Mouse (Mus musculus) heart, embryonic 15.5 days (tissue): ENCODE data around the gene Nrl. TPM values are rescaled to one million over a fixed set of nuclear protein-coding genes. Genes with fewer than 3 reads are reported as not detected.

Experiments
- ATAC-seq: fragments of 200-750 bp; cut with Nextera tagmentation; replicated peaks from 2 replicates; pipeline ENCODE4 v1.8.0; 2017; ENCODE audit warnings: low read depth, moderate TSS enrichment; ENCODE audit not compliant: insufficient number of reproducible peaks, insufficient read depth, low FRiP score
- H3K27ac ChIP-seq: fragments of 300-500 bp; sonication (generic); 2 replicates; pipeline ENCODE4 v1.5.1; 2015; ENCODE audit warnings: mild to moderate bottlenecking, inconsistent platforms
- H3K27me3 ChIP-seq: fragments of 300-500 bp; sonication (generic); 2 replicates; pipeline ENCODE4 v1.6.1; 2015; ENCODE audit warnings: inconsistent platforms
- H3K36me3 ChIP-seq: fragments of 300-500 bp; sonication (generic); 2 replicates; pipeline ENCODE4 v1.6.1; 2015; ENCODE audit warnings: mild to moderate bottlenecking, inconsistent platforms
- H3K4me1 ChIP-seq: fragments of 300-500 bp; sonication (generic); replicated peaks from 2 replicates; pipeline ENCODE4 v1.6.1; 2015; ENCODE audit warnings: inconsistent platforms
- H3K4me2 ChIP-seq: fragments of 300-500 bp; sonication (generic); 2 replicates; pipeline ENCODE4 v1.6.1; 2015; ENCODE audit warnings: inconsistent platforms, mild to moderate bottlenecking, moderate library complexity
- H3K4me3 ChIP-seq: fragments of 300-500 bp; sonication (generic); 2 replicates; pipeline ENCODE4 v1.5.1; 2015; ENCODE audit warnings: mild to moderate bottlenecking, inconsistent platforms
- H3K9ac ChIP-seq: fragments of 300-500 bp; sonication (generic); 2 replicates; pipeline ENCODE4 v1.6.1; 2015; ENCODE audit warnings: mild to moderate bottlenecking, inconsistent platforms
- H3K9me3 ChIP-seq: fragments of 300-500 bp; sonication (generic); replicated peaks from 2 replicates; pipeline ENCODE4 v1.6.1; 2016; ENCODE audit warnings: inconsistent platforms
- WGBS: fragments of 180-500 bp; shearing (Covaris S2); methylation state at CpG from one replicate; pipeline ENCODE4 v1.1.7; 2015; ENCODE audit warnings: mixed read lengths; 5-methylcytosine and 5-hydroxymethylcytosine counted together
- polyA plus RNA-seq: library from polyadenylated mRNA; unstranded; fragments of >200 nt; fragmentation: Nextera tagmentation; extraction: Ambion mirVana; gene quantifications from 2 replicates; pipeline ENCODE4 v1.2.1, GENCODE M21; 2015

Gene Nrl
- polyA plus RNA-seq, 1 experiment from 2014 or later = not detected

GRCm38 (mm10) chr14:55479629-55480028 lies 45.2 kb downstream of the Nrl start:
- WGBS = 85% methylated on average over 10 of the region's 10 CpGs
- Histone ChIP-seq H3K27me3 (no peaks in the 10 kb centered on the region), H3K9ac (no peak overlapping the region), H3K4me1 (peaks cover 13% of the 10 kb centered on the region), H3K4me2 (peak overlapping the region; percentile 81; the same call in 1 of the 2 replicates), H3K27ac (no peak overlapping the region), H3K4me3 (no peak overlapping the region), H3K36me3 (peaks cover 10% of the 10 kb centered on the region; the same call in 1 of the 2 replicates), H3K9me3 (no peaks in the 10 kb centered on the region)
- ATAC-seq = no peak

DNA sequence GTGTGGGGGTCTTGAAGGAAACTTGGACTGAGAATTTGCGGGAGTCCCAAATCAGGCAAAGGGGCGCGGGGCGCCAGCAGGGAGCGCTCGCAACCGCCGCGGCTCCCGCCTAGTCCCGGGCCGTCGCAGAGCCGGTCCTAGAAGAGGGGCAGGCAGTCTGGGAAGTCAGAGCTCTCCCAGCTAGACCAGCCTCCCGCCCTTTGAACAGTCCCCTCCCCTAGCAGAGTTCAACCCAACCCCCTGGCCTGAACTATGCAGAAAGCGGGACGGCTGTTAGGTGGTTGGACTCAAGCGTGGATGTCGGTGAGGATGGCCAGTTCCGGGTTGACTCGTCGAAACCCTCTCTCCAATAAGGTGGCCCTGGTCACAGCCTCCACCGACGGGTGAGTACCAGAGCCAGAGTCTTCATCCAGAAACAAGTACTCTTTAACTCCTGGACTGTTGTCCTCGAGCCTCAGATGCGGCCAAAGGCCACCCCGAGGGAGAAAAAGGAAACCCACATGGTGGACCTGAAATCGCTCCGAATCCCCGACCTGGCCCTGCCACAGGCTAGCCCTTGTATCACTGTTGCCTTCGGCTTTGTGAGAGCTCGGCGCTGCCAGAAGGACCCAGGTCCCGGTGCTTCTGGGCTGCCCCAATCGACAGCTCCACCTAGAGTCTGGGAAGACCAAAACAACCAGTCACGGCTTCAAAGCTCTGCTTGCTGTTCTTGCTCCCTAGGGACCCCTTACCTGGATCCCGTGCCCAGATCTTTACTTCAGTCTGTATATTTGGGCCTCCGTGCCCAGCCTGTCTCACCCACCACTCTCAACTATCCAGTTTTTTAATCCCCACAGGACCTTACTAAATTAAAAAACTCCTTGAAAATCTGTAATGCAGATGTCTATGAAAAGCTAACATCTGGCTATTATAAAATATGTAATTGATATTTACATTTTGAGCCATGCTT lies 45.9 kb downstream of the Nrl start, which contains the start of gene Dhrs4:
Gene Dhrs4, plus strand, starts transcription at position 108 of the 949 bp plus-strand sequence.
- WGBS = under 1% methylated on average over 38 of the region's 38 CpGs
- H3K4me1 ChIP-seq = peaks cover 13% of the 10 kb centered on the region
- H3K36me3 ChIP-seq = peaks cover 10% of the 10 kb centered on the region; the same call in 1 of the 2 replicates
- H3K4me3 ChIP-seq = peak within 1 kb of the TSS; percentile 80
- H3K27me3 ChIP-seq = no peaks in the 10 kb centered on the region
- peak within 1 kb of the TSS; percentile 89 for H3K27ac ChIP-seq
- H3K9ac ChIP-seq = peak within 1 kb of the TSS; percentile 74
- H3K9me3 ChIP-seq = no peaks in the 10 kb centered on the region
- peak; percentile 95 for ATAC-seq
- peak within 1 kb of the TSS; percentile 81 for H3K4me2 ChIP-seq

- Histone ChIP-seq H3K4me3 (no peak overlapping the region), H3K4me1 (peaks cover 13% of the 10 kb centered on the region), H3K9me3 (no peaks in the 10 kb centered on the region), H3K36me3 (peaks cover 10% of the 10 kb centered on the region; the same call in 1 of the 2 replicates), H3K27ac (no peak overlapping the region), H3K27me3 (no peaks in the 10 kb centered on the region), H3K9ac (0 out of 2 replicates have a peak overlapping the region, but pooled peaks have one; percentile 74), H3K4me2 (peak overlapping the region; percentile 81; the same call in 1 of the 2 replicates)
- WGBS = 59% methylated on average over 5 of the region's 5 CpGs
- ATAC-seq = no peak
Observed at GRCm38 (mm10) chr14:55477829-55478228, 47.0 kb downstream of the Nrl start.

- WGBS = 100% methylated on average over 1 of the region's 1 CpGs
- no peaks in the 10 kb centered on the region for H3K9me3 ChIP-seq
Observed at GRCm38 (mm10) chr14:55477421-55477820, 47.4 kb downstream of the Nrl start.

GRCm38 (mm10) chr14:55475654-55476053 lies 49.1 kb downstream of the Nrl start:
- Histone ChIP-seq H3K9me3 (no peaks in the 10 kb centered on the region), H3K4me3 (no peak overlapping the region), H3K9ac (no peak overlapping the region), H3K27me3 (no peaks in the 10 kb centered on the region), H3K4me1 (peaks cover 17% of the 10 kb centered on the region), H3K36me3 (peaks cover 1% of the 10 kb centered on the region; the same call in 1 of the 2 replicates), H3K4me2 (no peak overlapping the region), H3K27ac (no peak overlapping the region)
- no peak for ATAC-seq
- WGBS = 50% methylated on average over 2 of the region's 2 CpGs

More at GRCm38 (mm10) chr14:55477421-55477820, 47.4 kb downstream of the Nrl start:
- no peak overlapping the region for H3K27ac ChIP-seq
- ATAC-seq = no peak
- H3K4me1 ChIP-seq = peaks cover 13% of the 10 kb centered on the region
- no peak overlapping the region for H3K4me2 ChIP-seq
- H3K27me3 ChIP-seq = no peaks in the 10 kb centered on the region
- peaks cover 10% of the 10 kb centered on the region; the same call in 1 of the 2 replicates for H3K36me3 ChIP-seq
- no peak overlapping the region for H3K4me3 ChIP-seq
- H3K9ac ChIP-seq = no peak overlapping the region

DNA sequence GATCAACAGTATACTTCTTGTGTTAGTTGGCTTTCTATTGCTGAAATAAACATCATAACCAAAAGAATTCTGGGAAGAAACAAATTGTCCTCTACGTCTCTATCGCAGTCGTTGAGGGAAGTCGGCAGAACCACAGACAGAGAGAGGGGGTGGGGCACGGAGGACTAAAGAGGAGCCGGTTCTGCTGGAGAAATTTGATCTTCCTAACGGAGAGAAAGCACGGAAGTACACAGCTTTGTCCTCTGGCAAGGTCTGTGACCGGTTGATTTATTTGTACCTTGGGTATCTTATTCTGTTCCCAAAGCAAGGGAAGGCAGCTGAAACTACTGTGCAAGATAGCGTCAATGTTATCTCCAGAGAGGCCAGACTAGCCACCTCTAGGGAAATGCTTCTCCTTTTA lies 54.0 kb downstream of the Nrl start:
- no peaks in the 10 kb centered on the region for H3K27me3 ChIP-seq
- no peaks in the 10 kb centered on the region for H3K9me3 ChIP-seq
- H3K4me3 ChIP-seq = no peak overlapping the region
- peaks cover 10% of the 10 kb centered on the region; the same call in 1 of the 2 replicates for H3K4me1 ChIP-seq
- WGBS = 7% methylated on average over 10 of the region's 10 CpGs
- no peak overlapping the region for H3K9ac ChIP-seq
- no peaks in the 10 kb centered on the region for H3K36me3 ChIP-seq
- no peak overlapping the region for H3K27ac ChIP-seq
- no peak for ATAC-seq
- H3K4me2 ChIP-seq = peak overlapping the region; percentile 28; the same call in 1 of the 2 replicates

- Histone ChIP-seq H3K4me2 (no peak overlapping the region), H3K36me3 (no peaks in the 10 kb centered on the region), H3K27ac (no peak overlapping the region), H3K4me3 (no peak overlapping the region), H3K27me3 (no peaks in the 10 kb centered on the region), H3K9me3 (no peaks in the 10 kb centered on the region), H3K4me1 (peaks cover 10% of the 10 kb centered on the region; the same call in 1 of the 2 replicates), H3K9ac (no peak overlapping the region)
- ATAC-seq = no peak
- WGBS = 81% methylated on average over 6 of the region's 6 CpGs
Observed at GRCm38 (mm10) chr14:55469821-55470220, 55.0 kb downstream of the Nrl start.

- peaks cover 10% of the 10 kb centered on the region; the same call in 1 of the 2 replicates for H3K4me1 ChIP-seq
- no peak overlapping the region for H3K27ac ChIP-seq
- no peaks in the 10 kb centered on the region for H3K36me3 ChIP-seq
- no peak overlapping the region for H3K9ac ChIP-seq
- 61% methylated on average over 2 of the region's 2 CpGs for WGBS
- ATAC-seq = no peak
- H3K4me3 ChIP-seq = no peak overlapping the region
- no peaks in the 10 kb centered on the region for H3K27me3 ChIP-seq
- H3K4me2 ChIP-seq = no peak overlapping the region
- no peaks in the 10 kb centered on the region for H3K9me3 ChIP-seq
Observed at GRCm38 (mm10) chr14:55469041-55469440, 55.7 kb downstream of the Nrl start.

Other genes with a start within 250 kb of the Nrl start
- gene Dhrs4, start 46.2 kb downstream of the Nrl start, polyA plus RNA-seq = 60.7 and 69.5 TPM in 2 replicates
- gene Carmil3, start 34.3 kb downstream of the Nrl start, polyA plus RNA-seq = 1.1 and 1.8 TPM in 2 replicates
- gene Cpne6, start 14.5 kb downstream of the Nrl start, polyA plus RNA-seq = 0.30 and 0.34 TPM in 2 replicates
- 34.2 and 42.5 TPM in 2 replicates for gene Pck2, start 15.3 kb upstream of the Nrl start, polyA plus RNA-seq
- 66.2 and 70.2 TPM in 2 replicates for gene Dcaf11, start 35.0 kb upstream of the Nrl start, polyA plus RNA-seq
- 0.82 TPM in 1 of 2 replicates, not detected in the other for gene A730061H03Rik, start 35.4 kb upstream of the Nrl start, polyA plus RNA-seq
- 80.5 and 81.7 TPM in 2 replicates for gene Fitm1, start 50.6 kb upstream of the Nrl start, polyA plus RNA-seq
- gene Psme1, start 53.1 kb upstream of the Nrl start, polyA plus RNA-seq = 206 and 216 TPM in 2 replicates
- gene Emc9, start 60.3 kb upstream of the Nrl start, polyA plus RNA-seq = 21.2 and 21.6 TPM in 2 replicates
- gene Psme2, start 66.1 kb upstream of the Nrl start, polyA plus RNA-seq = 203 and 215 TPM in 2 replicates
- 15.8 and 17.4 TPM in 2 replicates for gene Rnf31, start 66.7 kb upstream of the Nrl start, polyA plus RNA-seq
- 9.1 and 13.7 TPM in 2 replicates for gene Irf9, start 78.6 kb upstream of the Nrl start, polyA plus RNA-seq
- 6.9 and 7.1 TPM in 2 replicates for gene Rec8, start 93.1 kb upstream of the Nrl start, polyA plus RNA-seq
- 45.0 and 66.7 TPM in 2 replicates for gene Ipo4, start 111.0 kb upstream of the Nrl start, polyA plus RNA-seq
- gene Gm49378, start 112.9 kb upstream of the Nrl start, polyA plus RNA-seq = 0.74 and 2.1 TPM in 2 replicates
- 76.8 and 91.2 TPM in 2 replicates for gene Tm9sf1, start 118.8 kb upstream of the Nrl start, polyA plus RNA-seq
- gene Tssk4, start 125.2 kb upstream of the Nrl start, polyA plus RNA-seq = 0.31 and 0.36 TPM in 2 replicates
- gene Mdp1, start 135.5 kb upstream of the Nrl start, polyA plus RNA-seq = 84.5 and 90.0 TPM in 2 replicates
- gene Gmpr2, start 147.0 kb upstream of the Nrl start, polyA plus RNA-seq = 36.0 and 42.3 TPM in 2 replicates
- 448 and 462 TPM in 2 replicates for gene Nedd8, start 147.1 kb upstream of the Nrl start, polyA plus RNA-seq
- 26.1 and 29.2 TPM in 2 replicates for gene Tinf2, start 156.8 kb upstream of the Nrl start, polyA plus RNA-seq
- 0.20 and 0.60 TPM in 2 replicates for gene Tgm1, start 188.9 kb upstream of the Nrl start, polyA plus RNA-seq
- 20.7 and 23.8 TPM in 2 replicates for gene Rabggta, start 197.3 kb upstream of the Nrl start, polyA plus RNA-seq
- 64.0 and 65.7 TPM in 2 replicates for gene Dhrs1, start 220.7 kb upstream of the Nrl start, polyA plus RNA-seq
- 17.9 and 24.4 TPM in 2 replicates for gene Nop9, start 220.7 kb upstream of the Nrl start, polyA plus RNA-seq
- gene Cideb, start 233.5 kb upstream of the Nrl start, polyA plus RNA-seq = 1.2 and 1.6 TPM in 2 replicates
- 0.15 and 0.25 TPM in 2 replicates for gene Ltb4r2, start 236.4 kb upstream of the Nrl start, polyA plus RNA-seq
- gene Ltb4r1, start 241.0 kb upstream of the Nrl start, polyA plus RNA-seq = 0.65 and 0.66 TPM in 2 replicates